Mouse (Mus musculus) gastrocnemius, postnatal 25 days (tissue): ENCODE measurements around the gene Ndufa4l2. TPM values are rescaled to one million over a fixed set of nuclear protein-coding genes. Genes with fewer than 3 reads are reported as not detected.

Experiments used
- total RNA-seq, 2 experiments: library from RNA; stranded (reverse); gene quantifications; 1 replicate in 1 of 2; 2 replicates in 1 of 2; pipeline ENCODE4 v1.2.3; 2021

Gene Ndufa4l2
- total RNA-seq, 2 experiments from 2014 or later = 11.4 to 15.1 TPM

Other genes starting within 250 kb of the Ndufa4l2 start
- gene Dctn2, start 248.6 kb upstream of the Ndufa4l2 start, total RNA-seq = 10 to 100 TPM; 88.3 to 90.8 TPM
- 10 to 100 TPM; 12.7 to 14.3 TPM for gene Mbd6, start 225.9 kb upstream of the Ndufa4l2 start, total RNA-seq
- 10 to 100 TPM; 48.3 to 53.5 TPM for gene Mars, start 203.2 kb upstream of the Ndufa4l2 start, total RNA-seq
- gene Arhgap9, start 193.0 kb upstream of the Ndufa4l2 start, total RNA-seq = 1 to 10 TPM; 1.4 to 1.7 TPM
- 1 to 10 TPM in 1 of 2 experiments, under 1 TPM in 1; 0.74 to 1.5 TPM for gene Gli1, start 173.0 kb upstream of the Ndufa4l2 start, total RNA-seq
- gene Inhbe, start 160.6 kb upstream of the Ndufa4l2 start, total RNA-seq = not detected
- not detected for gene Inhbc, start 144.5 kb upstream of the Ndufa4l2 start, total RNA-seq
- gene R3hdm2, start 134.6 kb upstream of the Ndufa4l2 start, total RNA-seq = 100 to 1,000 TPM in 1 of 2 experiments, 10 to 100 TPM in 1; 97.8 to 120 TPM
- 100 to 1,000 TPM; 308 to 367 TPM for gene Stac3, start 13.3 kb upstream of the Ndufa4l2 start, total RNA-seq
- gene Shmt2, start 7.5 kb downstream of the Ndufa4l2 start, total RNA-seq = 10 to 100 TPM; 24.9 to 26.6 TPM
- gene Nxph4, start 19.6 kb downstream of the Ndufa4l2 start, total RNA-seq = under 1 TPM; 0.26 to 0.32 TPM
- gene Lrp1, start 106.2 kb downstream of the Ndufa4l2 start, total RNA-seq = 10 to 100 TPM; 58.1 to 64.3 TPM
- gene Stat6, start 128.0 kb downstream of the Ndufa4l2 start, total RNA-seq = 10 to 100 TPM; 16.5 to 21.8 TPM
- gene Nemp1, start 151.9 kb downstream of the Ndufa4l2 start, total RNA-seq = 1 to 10 TPM; 1.7 to 2.5 TPM
- gene Nab2, start 153.6 kb downstream of the Ndufa4l2 start, total RNA-seq = 1 to 10 TPM; 2.5 to 4.7 TPM
- under 1 TPM; 0.10 to 0.21 TPM for gene Myo1a, start 190.2 kb downstream of the Ndufa4l2 start, total RNA-seq
- gene Tac2, start 209.5 kb downstream of the Ndufa4l2 start, total RNA-seq = not detected
- gene Zbtb39, start 224.6 kb downstream of the Ndufa4l2 start, total RNA-seq = 1 to 10 TPM; 4.8 to 5.3 TPM
- gene Gpr182, start 236.8 kb downstream of the Ndufa4l2 start, total RNA-seq = under 1 TPM; 0.20 to 0.62 TPM
- gene Rdh1, start 244.8 kb downstream of the Ndufa4l2 start, total RNA-seq = under 1 TPM; 0.05 to 0.08 TPM
- gene Rdh16f1, start 244.8 kb downstream of the Ndufa4l2 start, total RNA-seq = not detected